Mouse (Mus musculus) bone marrow macrophage, adult 2 months (primary cell): ENCODE results near the gene Mrpl35.

ENCODE experiments used
- CTCF ChIP-seq: IDR thresholded peaks from 2 replicates; pipeline ENCODE4 v1.5.1; 2012; ENCODE audit warnings: low read depth, mild to moderate bottlenecking, low read length, moderate library complexity
- POLR2A ChIP-seq: IDR thresholded peaks from 2 replicates; pipeline ENCODE4 v1.6.1; 2012; ENCODE audit warnings: mild to moderate bottlenecking, low read depth, low read length, borderline replicate concordance

DNA sequence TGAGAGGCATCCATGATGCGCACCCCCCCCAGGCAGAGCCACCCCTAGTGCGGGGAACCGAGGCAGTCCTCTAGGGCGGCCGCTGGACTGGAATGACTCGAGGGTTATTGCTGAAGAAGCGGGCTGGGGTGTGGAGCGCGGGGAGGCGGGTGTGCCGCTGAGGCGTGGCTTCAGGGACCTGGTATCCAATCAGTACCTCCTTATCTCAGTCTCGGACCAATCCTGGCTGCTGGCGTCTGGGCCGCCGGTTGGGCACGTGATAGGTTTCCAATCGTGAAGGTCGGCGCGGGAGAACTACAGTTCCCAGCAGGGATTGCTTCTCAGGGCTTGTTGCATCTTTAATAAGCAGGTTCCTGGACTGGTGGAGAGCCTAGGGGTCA lies 4.8 kb upstream of the Mrpl35 start:
- TF ChIP-seq CTCF = no peak
- no peak for TF ChIP-seq POLR2A
